Mouse (Mus musculus) erythroblast, embryonic 14.5 days (primary cell): ENCODE measurements around the gene Gins2. TPM values are rescaled to one million over a fixed set of nuclear protein-coding genes. Genes with fewer than 3 reads are reported as not detected.

Experiments used
- H3K27me3 ChIP-seq: 2 replicates; pipeline ENCODE4 v1.6.1; 2012; ENCODE audit warnings: inconsistent platforms; ENCODE audit not compliant: control insufficient read depth
- H3K36me3 ChIP-seq: 2 replicates; pipeline ENCODE4 v1.6.1; 2012; ENCODE audit warnings: mild to moderate bottlenecking, inconsistent platforms; ENCODE audit not compliant: control insufficient read depth
- H3K4me1 ChIP-seq: 2 replicates; pipeline ENCODE4 v1.6.1; 2012; ENCODE audit warnings: inconsistent platforms; ENCODE audit not compliant: control insufficient read depth
- H3K4me3 ChIP-seq: replicated peaks from 2 replicates; pipeline ENCODE3; 2012; ENCODE audit warnings: moderate library complexity, mild to moderate bottlenecking, inconsistent platforms
- H3K9me3 ChIP-seq: 2 replicates; pipeline ENCODE4 v1.6.1; 2012; ENCODE audit warnings: low read length, inconsistent platforms, mixed read lengths; ENCODE audit not compliant: control insufficient read depth
- GATA1 ChIP-seq: IDR thresholded peaks from 2 replicates; pipeline ENCODE4 v1.6.1; 2012; ENCODE audit warnings: low read length, inconsistent platforms, mixed read lengths
- TAL1 ChIP-seq: IDR thresholded peaks from 3 replicates; pipeline ENCODE4 v1.6.1; 2012; ENCODE audit warnings: low read length, inconsistent platforms, mixed read lengths
- polyA plus RNA-seq: library from polyadenylated mRNA; stranded (reverse); fragments of >175 nt; gene quantifications from 2 replicates; pipeline ENCODE4 v1.2.3, GENCODE M21; 2012

The Gins2 gene
- polyA plus RNA-seq, 1 experiment, result 8.6 TPM

DNA sequence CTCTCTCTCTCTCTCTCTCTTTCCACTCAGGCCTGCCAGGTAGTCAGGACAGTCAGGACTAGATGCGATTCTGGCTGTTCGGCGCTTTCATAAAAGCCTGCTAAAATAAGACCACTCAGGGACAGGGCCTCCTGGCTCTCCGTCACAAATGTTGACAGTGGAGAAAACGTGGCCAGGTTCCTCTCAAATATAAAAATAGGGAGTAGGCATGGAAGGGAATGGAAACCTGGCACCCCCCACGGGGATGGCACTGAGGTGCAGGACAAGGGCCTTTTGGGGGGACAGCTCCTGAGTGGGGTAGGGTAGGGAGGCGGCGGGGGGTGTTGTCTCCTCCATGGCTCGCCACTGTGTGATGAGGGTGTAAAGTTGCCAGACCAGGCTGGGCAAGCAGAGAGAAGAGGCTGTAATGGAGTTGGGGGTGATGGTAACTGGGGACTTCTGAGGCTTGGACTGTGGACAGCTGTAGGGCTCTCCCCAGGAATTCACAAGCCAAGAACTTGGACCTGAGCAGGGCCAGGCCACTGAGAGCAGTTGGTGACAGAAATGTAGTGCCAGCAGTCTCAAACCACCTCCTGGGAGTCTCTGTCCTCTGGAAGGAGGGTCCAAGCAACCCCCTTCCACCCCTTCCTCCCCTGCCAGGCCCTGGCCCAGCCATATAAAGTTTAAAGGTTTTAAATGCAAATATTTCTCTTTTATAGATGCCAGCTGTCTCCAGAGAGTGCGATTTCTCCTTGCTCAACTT is 57.2 kb downstream of the Gins2 start:
- TF ChIP-seq TAL1 (no peak), GATA1 (no peak)
- Histone ChIP-seq H3K27me3 (peaks cover 2% of the 10 kb centered on the region; the same call in 1 of the 2 replicates), H3K36me3 (peaks cover 54% of the 10 kb centered on the region), H3K4me3 (no peak overlapping the region), H3K9me3 (no peaks in the 10 kb centered on the region), H3K4me1 (peaks cover 88% of the 10 kb centered on the region)

GRCm38 (mm10) chr8:120530954-120531656 is 58.0 kb downstream of the Gins2 start:
- no peak for TF ChIP-seq TAL1
- no peak for TF ChIP-seq GATA1
- Histone ChIP-seq H3K9me3 (no peaks in the 10 kb centered on the region), H3K36me3 (peaks cover 63% of the 10 kb centered on the region), H3K4me1 (peaks cover 88% of the 10 kb centered on the region), H3K27me3 (peaks cover 2% of the 10 kb centered on the region; the same call in 1 of the 2 replicates), H3K4me3 (no peak overlapping the region)

DNA sequence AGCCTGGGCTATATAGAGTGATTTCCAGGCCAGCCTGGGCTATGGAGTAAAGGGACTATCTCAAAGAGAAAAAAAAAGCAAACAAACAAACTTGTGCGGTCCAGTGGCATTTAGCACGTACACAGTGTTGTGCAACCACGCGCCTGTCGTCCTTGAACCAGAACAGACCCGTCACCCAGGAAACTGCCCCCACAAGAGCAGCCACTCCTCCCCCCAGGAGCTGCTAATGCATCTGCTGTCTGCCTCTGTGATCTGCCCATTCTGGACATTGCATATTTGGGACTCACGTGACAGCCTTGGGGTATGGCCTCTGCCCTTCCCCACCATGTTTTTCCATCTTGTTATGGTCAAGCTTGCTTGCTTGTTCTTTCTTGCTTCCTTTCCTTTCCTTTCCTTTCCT is 59.9 kb downstream of the Gins2 start:
- Histone ChIP-seq H3K9me3 (no peaks in the 10 kb centered on the region), H3K4me1 (peaks cover 88% of the 10 kb centered on the region), H3K36me3 (peaks cover 74% of the 10 kb centered on the region), H3K27me3 (peaks cover 2% of the 10 kb centered on the region; the same call in 1 of the 2 replicates), H3K4me3 (no peak overlapping the region)
- no peak for TF ChIP-seq TAL1
- no peak for TF ChIP-seq GATA1

Other genes with a start within 250 kb of the Gins2 start
- 0.18 and 0.20 TPM in 2 replicates for gene 1190005I06Rik, start 58.3 kb upstream of the Gins2 start, polyA plus RNA-seq
- gene Gm27021, start 78.8 kb upstream of the Gins2 start, polyA plus RNA-seq, result 0.17 and 0.74 TPM in 2 replicates
- 36.9 and 50.3 TPM in 2 replicates for gene Cox4i1, start 78.9 kb upstream of the Gins2 start, polyA plus RNA-seq
- gene Emc8, start 79.3 kb upstream of the Gins2 start, polyA plus RNA-seq, result 10.8 and 13.1 TPM in 2 replicates
- 0.12 and 0.44 TPM in 2 replicates for gene Irf8, start 147.1 kb upstream of the Gins2 start, polyA plus RNA-seq